Mouse (Mus musculus) heart, postnatal 0 days (tissue): Measurements from ENCODE around the gene Gm49318. TPM values are rescaled to one million over a fixed set of nuclear protein-coding genes. Genes with fewer than 3 reads are reported as not detected.

ENCODE experiments used
- ATAC-seq: fragments of 200-750 bp; cut with Nextera tagmentation; 2 replicates; pipeline ENCODE4 v1.8.0; 2017; ENCODE audit warnings: low read depth, moderate number of reproducible peaks, moderate library complexity; ENCODE audit not compliant: insufficient read depth
- DNase-seq: peaks from one replicate; pipeline ENCODE4 v3.0.0-alpha.2; 2016; ENCODE audit warnings: low spot score
- H3K27ac ChIP-seq: fragments of 300-500 bp; sonication (generic); 2 replicates; pipeline ENCODE4 v1.5.1; 2014; ENCODE audit warnings: low read depth, mild to moderate bottlenecking
- H3K27me3 ChIP-seq: fragments of 300-500 bp; sonication (generic); 2 replicates; pipeline ENCODE4 v1.6.1; 2014; ENCODE audit warnings: low read length, mixed read lengths; ENCODE audit not compliant: control insufficient read depth, insufficient read depth
- H3K36me3 ChIP-seq: fragments of 300-500 bp; sonication (generic); replicated peaks from 2 replicates; pipeline ENCODE4 v1.6.1; 2014; ENCODE audit warnings: low read length, mixed read lengths; ENCODE audit not compliant: control insufficient read depth, insufficient read depth
- H3K4me1 ChIP-seq: fragments of 300-500 bp; sonication (generic); 2 replicates; pipeline ENCODE4 v1.6.1; 2014; ENCODE audit warnings: antibody characterized with exemption; ENCODE audit not compliant: control insufficient read depth, insufficient read depth
- H3K4me2 ChIP-seq: fragments of 300-500 bp; sonication (generic); 2 replicates; pipeline ENCODE4 v1.6.1; 2014; ENCODE audit warnings: low read depth, mild to moderate bottlenecking, low read length, moderate library complexity
- H3K4me3 ChIP-seq: fragments of 300-500 bp; sonication (generic); 2 replicates; pipeline ENCODE4 v1.5.1; 2014; ENCODE audit warnings: low read depth, low read length
- H3K9ac ChIP-seq: fragments of 300-500 bp; sonication (generic); replicated peaks from 2 replicates; pipeline ENCODE4 v1.6.1; 2014; ENCODE audit warnings: low read depth, low read length, mixed read lengths
- H3K9me3 ChIP-seq: fragments of 300-500 bp; sonication (generic); replicated peaks from 2 replicates; pipeline ENCODE4 v1.6.1; 2016; ENCODE audit warnings: low read length; ENCODE audit not compliant: control insufficient read depth
- CTCF ChIP-seq: IDR thresholded peaks from 2 replicates; pipeline ENCODE4 v1.5.1; 2016; ENCODE audit warnings: antibody characterized with exemption, control low read depth, low read depth
- EP300 ChIP-seq: IDR thresholded peaks from 2 replicates; pipeline ENCODE4 v1.6.1; 2016; ENCODE audit warnings: antibody characterized with exemption, low read depth
- WGBS: fragments of 180-500 bp; shearing (Covaris S2); extraction: QIAGEN DNeasy Blood & Tissue Kit; methylation state at CpG from one replicate; pipeline ENCODE4 v1.1.7; 2014; 5-methylcytosine and 5-hydroxymethylcytosine counted together
- polyA plus RNA-seq: library from polyadenylated mRNA; unstranded; fragments of >200 nt; fragmentation: Nextera tagmentation; extraction: Ambion mirVana; gene quantifications from 2 replicates; pipeline ENCODE4 v1.2.1, GENCODE M21; 2015
- total RNA-seq: library from RNA; depleted of rRNA; stranded (reverse); fragments of >200 nt; gene quantifications from 2 replicates; pipeline ENCODE4 v1.2.3, GENCODE M21; 2014; ENCODE audit warnings: low replicate concordance

Gene Gm49318
- total and polyA plus RNA-seq, 2 experiments from 2014 or later = not detected

DNA sequence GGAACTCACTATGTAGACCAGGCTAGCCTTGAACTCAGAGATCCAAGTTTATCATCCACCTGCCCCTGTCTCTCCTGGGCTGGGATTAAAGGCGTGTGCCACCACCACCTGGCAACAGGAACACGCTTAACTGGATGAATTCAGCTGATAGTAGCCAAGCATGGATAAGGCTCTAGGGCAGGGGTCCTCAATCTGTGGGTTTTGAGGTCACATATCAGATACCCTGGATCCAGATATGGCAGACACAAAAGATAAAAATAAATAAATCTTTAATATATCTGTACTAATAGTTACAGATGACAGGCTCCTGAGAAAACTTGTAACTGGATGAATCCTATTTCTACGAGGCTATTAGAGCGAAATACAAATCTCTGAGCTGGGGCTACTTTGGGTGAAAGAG is 44.6 kb upstream of the Gm49318 start:
- DNase-seq = no peak
- Histone ChIP-seq H3K27me3 (no peaks in the 10 kb centered on the region), H3K36me3 (peaks cover 28% of the 10 kb centered on the region), H3K4me3 (peak overlapping the region; percentile 87; the same call in 1 of the 2 replicates), H3K9ac (no peak overlapping the region), H3K27ac (no peak overlapping the region), H3K4me2 (no peak overlapping the region; the same call in 1 of the 2 replicates), H3K4me1 (no peaks in the 10 kb centered on the region), H3K9me3 (no peaks in the 10 kb centered on the region)
- 85% methylated on average over 4 of the region's 4 CpGs for WGBS
- no peak for ATAC-seq
- no peak for TF ChIP-seq CTCF
- no peak for TF ChIP-seq EP300

- ATAC-seq (no peak), DNase-seq (no peak)
- TF ChIP-seq CTCF (no peak), EP300 (no peak)
- H3K36me3 ChIP-seq = peaks cover 27% of the 10 kb centered on the region
- H3K27ac ChIP-seq = no peak overlapping the region
- no peaks in the 10 kb centered on the region for H3K4me1 ChIP-seq
- no peaks in the 10 kb centered on the region for H3K27me3 ChIP-seq
- no peak overlapping the region for H3K4me2 ChIP-seq
- no peak overlapping the region for H3K4me3 ChIP-seq
- WGBS = 88% methylated on average over 9 of the region's 9 CpGs
- H3K9ac ChIP-seq = no peak overlapping the region
- no peaks in the 10 kb centered on the region for H3K9me3 ChIP-seq
Observed at GRCm38 (mm10) chr9:22108194-22108593, 37.1 kb upstream of the Gm49318 start.

- Histone ChIP-seq H3K36me3 (no peaks in the 10 kb centered on the region), H3K9me3 (no peaks in the 10 kb centered on the region), H3K4me2 (peak overlapping the region; percentile 48), H3K4me1 (0 out of 2 replicates have a peak, but pooled peaks cover 11% of the 10 kb centered on the region), H3K9ac (peak overlapping the region; percentile 37), H3K4me3 (peak overlapping the region; percentile 32), H3K27me3 (0 out of 2 replicates have a peak, but pooled peaks cover 3% of the 10 kb centered on the region), H3K27ac (peak overlapping the region; percentile 38)
- ATAC-seq (0 out of 2 replicates have a peak, but pooled peaks have one; percentile 27), DNase-seq (no peak)
- whole genome bisulfite sequencing = under 1% methylated on average over 18 of the region's 18 CpGs
- TF ChIP-seq CTCF (no peak), EP300 (no peak)
Observed at GRCm38 (mm10) chr9:22099922-22100321, 28.9 kb upstream of the Gm49318 start.

- no peaks in the 10 kb centered on the region for H3K36me3 ChIP-seq
- TF ChIP-seq CTCF (no peak), EP300 (no peak)
- ATAC-seq (peak; percentile 50; the same call in 1 of the 2 replicates), DNase-seq (no peak)
- 0 out of 2 replicates have a peak, but pooled peaks cover 11% of the 10 kb centered on the region for H3K4me1 ChIP-seq
- peak within 1 kb of the TSS; percentile 37 for H3K9ac ChIP-seq
- peak within 1 kb of the TSS; percentile 32 for H3K4me3 ChIP-seq
- no peaks in the 10 kb centered on the region for H3K9me3 ChIP-seq
- 0 out of 2 replicates have a peak, but pooled peaks cover 3% of the 10 kb centered on the region for H3K27me3 ChIP-seq
- peak within 1 kb of the TSS; percentile 48 for H3K4me2 ChIP-seq
- 4% methylated on average over 14 of the region's 14 CpGs for WGBS
- peak within 1 kb of the TSS; percentile 38; the same call in 1 of the 2 replicates for H3K27ac ChIP-seq
Observed at GRCm38 (mm10) chr9:22098993-22099696, 28.1 kb upstream of the Gm49318 start, which contains the start of gene Cnn1. Cnn1 (plus strand) TSS chr9:22099216.

GRCm38 (mm10) chr9:22095854-22096307 is 24.8 kb upstream of the Gm49318 start:
- WGBS = under 1% methylated on average over 24 of the region's 24 CpGs
- peak overlapping the region; percentile 40 for H3K4me3 ChIP-seq
- H3K27me3 ChIP-seq = 0 out of 2 replicates have a peak, but pooled peaks cover 3% of the 10 kb centered on the region
- TF ChIP-seq CTCF (peak; percentile 71), EP300 (no peak)
- H3K4me2 ChIP-seq = peak overlapping the region; percentile 68
- no peaks in the 10 kb centered on the region for H3K9me3 ChIP-seq
- DNase-seq (peak; percentile 60), ATAC-seq (peak; percentile 82)
- 0 out of 2 replicates have a peak, but pooled peaks cover 11% of the 10 kb centered on the region for H3K4me1 ChIP-seq
- H3K9ac ChIP-seq = peak overlapping the region; percentile 30
- no peak overlapping the region for H3K27ac ChIP-seq
- H3K36me3 ChIP-seq = no peaks in the 10 kb centered on the region

DNA sequence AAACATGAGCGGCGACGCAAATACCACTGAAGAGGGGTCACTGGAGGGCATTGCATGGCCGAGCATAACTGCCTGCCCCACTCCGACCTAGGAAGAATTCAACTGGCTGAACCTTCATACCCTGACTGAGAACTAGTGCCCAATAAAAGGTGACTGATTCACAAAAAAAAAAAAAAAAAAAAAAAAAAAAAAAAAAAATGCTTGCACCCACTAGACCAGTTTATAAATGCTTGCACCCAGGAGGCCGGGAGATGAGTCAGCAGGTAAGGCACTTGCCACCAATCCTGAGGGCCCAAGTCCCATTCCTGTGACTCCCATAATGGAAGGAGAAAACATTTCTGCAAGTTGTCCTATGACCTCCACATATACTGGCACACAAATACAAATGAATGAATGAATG is 21.7 kb upstream of the Gm49318 start:
- no peak for ATAC-seq
- no peak for DNase-seq
- Histone ChIP-seq H3K4me3 (no peak overlapping the region), H3K36me3 (no peaks in the 10 kb centered on the region), H3K27ac (no peak overlapping the region), H3K9ac (no peak overlapping the region), H3K9me3 (no peaks in the 10 kb centered on the region), H3K27me3 (no peaks in the 10 kb centered on the region), H3K4me2 (no peak overlapping the region), H3K4me1 (0 out of 2 replicates have a peak, but pooled peaks cover 5% of the 10 kb centered on the region)
- WGBS = 89% methylated on average over 6 of the region's 6 CpGs
- TF ChIP-seq EP300 = no peak
- no peak for TF ChIP-seq CTCF
